Mouse (Mus musculus): ENCODE results near the gene Usp24.

DNA sequence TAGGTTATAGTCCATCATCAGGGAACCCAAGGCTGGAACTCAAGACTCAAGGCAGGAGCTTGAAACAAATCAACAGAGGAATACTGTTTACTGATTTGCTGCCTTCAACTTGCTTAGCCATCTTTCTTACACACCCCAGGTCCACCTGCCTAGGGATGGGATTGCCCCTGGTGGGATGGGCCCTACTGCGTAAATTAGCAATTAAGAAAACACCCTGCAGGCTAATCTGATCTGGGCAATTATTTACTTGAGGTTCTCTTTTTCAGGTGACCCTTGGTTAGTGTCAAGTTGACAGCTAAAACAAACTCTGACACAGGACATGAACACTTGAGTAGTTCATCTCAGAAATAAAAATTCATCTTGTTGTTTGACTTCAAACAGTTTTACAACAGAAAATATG, 108.5 kb downstream of the Usp24 start:
- no peak for TF ChIP-seq CTCF (IDR thresholded peaks at IDR 0.05; ENCODE audit: borderline replicate concordance, extremely low read depth, insufficient read depth, insufficient read length)
- no peak for TF ChIP-seq POLR2A (IDR thresholded peaks at IDR 0.05; ENCODE audit: borderline replicate concordance, extremely low read depth, insufficient read depth, insufficient read length, poor library complexity, severe bottlenecking)
